Mouse (Mus musculus) thymus, postnatal 0 days (tissue): ENCODE results near the gene Cirbp. TPM values are rescaled to one million over a fixed set of nuclear protein-coding genes. Genes with fewer than 3 reads are reported as not detected.
"Not testable (repeated sequence)": the region's sequence is repeated elsewhere in the genome, so short reads cannot be mapped to it uniquely, and the experiment has no call there.

Source experiments
- DNase-seq: peaks from one replicate; pipeline ENCODE4 v3.0.0-alpha.2; 2015; ENCODE audit warnings: low spot score
- polyA plus RNA-seq: library from polyadenylated mRNA; unstranded; fragments of >200 nt; fragmentation: Nextera tagmentation; extraction: Ambion mirVana; gene quantifications from 2 replicates; pipeline ENCODE4 v1.2.1, GENCODE M21; 2015

Gene Cirbp
- polyA plus RNA-seq, 1 experiment from 2014 or later: 376 TPM

DNA sequence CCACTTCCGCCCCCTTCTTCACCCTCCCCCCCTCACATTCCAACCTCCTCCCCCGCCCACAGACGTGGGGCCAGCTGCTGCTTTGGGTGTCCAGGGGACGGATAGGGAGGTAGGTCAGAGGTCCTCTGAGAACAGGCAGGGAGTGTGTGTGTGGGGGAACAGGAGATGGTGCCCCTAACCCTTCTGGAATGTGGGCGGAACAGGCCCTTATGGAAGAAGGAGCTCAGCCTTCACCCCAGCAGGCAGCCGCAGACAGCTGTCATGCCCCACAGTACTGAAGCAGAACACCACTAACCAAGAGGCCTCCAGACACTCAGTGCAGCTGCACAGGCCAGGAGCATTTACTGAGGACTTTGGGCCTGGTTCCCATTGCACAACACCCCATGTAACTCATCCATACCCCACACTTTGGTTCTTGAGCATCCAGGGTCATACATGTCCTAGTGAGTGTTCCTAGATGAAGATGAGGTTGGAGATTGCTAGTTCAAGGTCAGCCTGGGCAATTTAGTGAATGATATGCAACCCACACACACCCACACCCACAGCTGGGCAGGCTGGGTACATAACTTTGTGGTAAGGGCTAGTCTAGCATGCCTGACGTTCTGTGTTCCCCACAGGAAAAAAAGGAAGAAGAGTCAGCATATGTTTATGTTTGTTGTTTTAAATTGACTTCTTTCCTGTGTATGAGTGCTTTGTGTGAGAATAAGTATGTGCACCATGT is 4.1 kb upstream of the Cirbp start:
- DNase-seq: peak; percentile 72

DNA sequence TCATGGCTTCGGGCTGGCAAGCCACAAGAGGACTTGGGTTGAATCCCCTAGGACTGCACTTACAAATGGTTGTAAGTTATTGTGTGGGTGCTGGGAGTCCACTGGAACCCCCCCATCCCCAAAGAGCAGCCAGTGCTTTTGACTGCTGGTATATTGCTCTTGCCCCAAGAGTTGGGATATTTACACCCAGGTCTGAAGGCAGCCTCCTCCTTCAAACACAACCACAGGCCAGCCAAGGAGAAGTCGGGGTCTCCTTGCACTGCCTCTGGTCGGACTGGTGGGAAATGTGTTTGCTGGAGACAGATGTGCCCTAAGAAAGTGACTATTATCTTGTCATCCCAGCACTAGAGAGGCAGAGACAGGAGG is 3.6 kb upstream of the Cirbp start:
- DNase-seq: no peak

DNA sequence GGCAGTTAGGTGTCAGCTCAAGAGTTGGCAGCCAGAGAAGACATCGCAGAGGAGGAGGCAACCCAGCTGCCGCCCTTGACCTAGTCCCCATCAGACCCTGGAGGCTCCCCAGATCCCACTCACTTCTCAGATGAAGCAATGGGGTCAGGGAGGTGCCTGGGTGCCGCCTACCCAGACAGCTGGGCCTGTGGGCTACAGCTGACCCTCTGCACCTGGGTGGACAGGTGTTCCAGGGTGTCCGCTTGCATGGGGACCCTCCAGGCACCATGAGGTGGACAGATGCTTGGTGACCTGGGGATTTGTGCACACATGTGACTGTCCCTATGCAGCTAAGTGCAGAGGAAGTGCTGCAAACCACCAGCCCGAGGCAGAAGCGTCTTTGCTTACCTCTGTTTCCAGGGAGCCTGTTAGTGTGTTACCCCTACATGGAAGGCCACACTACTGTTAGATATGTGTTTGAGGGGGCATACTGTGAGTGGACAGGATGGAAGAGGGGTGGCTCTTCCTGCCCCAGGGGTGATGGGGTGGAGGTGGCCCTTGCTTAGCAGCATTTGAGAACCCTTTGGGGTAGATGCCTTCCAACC is 3.0 kb upstream of the Cirbp start:
- DNase-seq: peak; percentile 46

DNA sequence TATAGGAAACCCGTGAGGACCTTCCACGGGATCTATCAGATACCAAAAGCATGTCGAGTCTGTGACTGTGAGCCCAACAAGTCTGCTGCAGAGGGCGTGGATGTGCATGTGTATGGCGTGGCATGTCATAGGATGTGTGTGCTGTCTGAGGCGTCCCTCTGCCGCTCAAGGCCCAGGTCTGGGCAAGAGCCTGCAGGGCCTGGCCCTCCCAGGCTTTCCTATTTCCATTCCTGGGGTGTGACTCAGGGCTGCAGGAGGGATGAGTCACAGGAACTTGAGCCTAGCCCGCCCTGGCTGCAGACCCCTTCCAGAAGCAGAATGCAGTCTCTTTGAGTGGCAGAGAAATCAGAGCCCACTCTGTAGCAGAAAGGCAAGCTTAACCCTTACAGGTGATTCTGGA is 2.1 kb upstream of the Cirbp start:
- no peak for DNase-seq

DNA sequence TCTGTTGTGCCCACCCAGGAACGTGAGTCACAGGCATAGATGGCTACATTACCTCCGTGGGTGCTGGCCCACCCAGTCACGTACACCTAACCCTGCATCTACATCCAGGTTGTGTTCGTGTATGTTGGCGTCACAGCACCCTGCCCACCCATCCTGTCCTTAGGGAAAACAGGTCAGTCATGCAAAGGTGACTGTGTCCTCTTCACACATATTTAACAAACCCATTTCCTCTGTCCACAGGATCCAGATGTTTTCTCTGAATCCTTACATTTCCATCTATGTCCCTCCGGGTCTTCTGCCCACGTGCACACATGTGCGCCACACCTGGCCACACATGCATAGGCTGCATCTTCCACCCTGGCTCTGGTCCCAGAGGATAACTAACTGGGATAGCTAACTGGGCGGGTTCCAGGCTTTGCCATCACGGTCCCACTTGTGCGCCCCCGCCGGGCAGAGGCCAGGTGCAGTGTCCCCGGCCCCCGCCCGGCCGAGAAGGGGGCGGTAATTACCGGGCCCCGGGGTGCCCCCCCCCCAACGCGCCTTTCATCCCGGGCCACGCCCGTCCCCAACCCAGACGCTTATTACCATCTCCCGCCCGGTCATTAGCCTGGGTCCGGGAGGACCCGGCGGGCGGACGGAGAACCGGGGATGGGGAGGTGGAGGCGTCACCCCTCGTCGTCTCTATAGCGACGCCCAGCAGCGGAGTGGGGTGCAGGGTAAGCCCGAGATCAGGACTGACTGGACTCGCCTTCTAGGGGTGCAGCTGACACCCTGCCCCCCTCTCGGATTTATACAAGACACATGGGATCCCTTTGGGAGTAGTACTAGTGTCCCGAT is 1.4 kb upstream of the Cirbp start:
- DNase-seq: no peak

DNA sequence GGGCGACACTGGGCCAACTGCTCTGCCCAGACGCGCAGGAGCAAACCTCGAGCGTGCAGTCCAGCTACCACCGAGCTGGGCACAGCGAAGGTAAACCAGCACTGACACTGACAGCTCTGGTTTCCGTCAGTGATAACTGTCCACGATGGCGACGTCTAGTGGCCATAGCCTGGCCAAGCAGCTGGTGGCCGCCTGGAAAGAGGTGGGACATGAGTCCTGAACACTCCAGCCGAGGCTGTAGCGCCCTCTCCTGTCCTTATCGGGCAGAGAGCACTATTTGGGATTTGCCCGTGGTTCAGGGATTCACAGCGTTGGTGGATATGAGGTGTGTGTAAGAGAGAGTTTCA is 814 bp upstream of the Cirbp start:
- peak; percentile 85 for DNase-seq

DNA sequence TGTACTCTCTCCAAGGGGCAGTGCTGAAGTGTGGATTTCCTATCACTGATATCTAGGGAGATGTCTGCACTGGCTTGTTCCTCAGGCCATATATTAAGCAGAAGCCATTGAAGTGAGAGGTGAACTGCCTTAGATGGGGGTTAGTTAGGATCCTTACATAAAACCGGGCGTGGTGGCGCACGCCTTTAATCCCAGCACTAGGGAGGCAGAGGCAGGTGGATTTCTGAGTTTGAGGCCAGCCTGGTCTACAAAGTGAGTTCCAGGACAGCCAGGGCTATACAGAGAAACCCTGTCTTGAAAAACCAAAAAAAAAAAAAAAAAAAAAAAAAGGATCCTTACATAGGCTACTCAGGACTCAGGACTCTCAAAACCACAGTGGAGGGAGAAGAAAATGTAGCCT is 351 bp downstream of the Cirbp start:
- not testable (repeated sequence) for DNase-seq

DNA sequence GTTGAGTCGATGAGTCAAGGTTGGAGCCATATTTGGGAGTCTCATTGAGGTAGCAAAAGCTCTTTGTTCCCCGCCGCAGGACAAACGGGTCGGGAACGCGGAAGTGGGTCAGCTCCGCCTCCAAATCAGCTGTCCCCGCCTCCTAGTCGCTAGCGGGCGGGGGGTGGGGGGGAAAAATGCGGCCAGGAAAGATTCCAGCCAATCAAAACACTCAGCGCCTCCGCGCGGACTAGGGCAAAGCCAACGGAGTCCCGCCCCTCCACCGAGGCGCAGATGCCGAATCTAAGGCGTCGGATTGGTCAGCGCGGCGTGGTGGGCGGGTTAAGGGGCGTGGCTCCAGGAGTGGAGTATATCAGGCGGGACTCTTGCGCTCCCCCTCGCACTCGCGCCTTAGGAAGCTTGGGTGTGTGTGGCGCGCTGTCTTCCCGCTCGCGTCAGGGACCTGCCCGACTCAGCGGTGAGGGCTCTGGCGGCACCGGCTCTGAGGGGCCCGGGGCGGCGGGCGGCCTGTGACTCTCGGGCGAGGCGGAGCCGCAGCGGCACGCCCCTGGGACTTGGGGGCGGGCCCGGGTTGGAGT is 1.8 kb downstream of the Cirbp start:
- peak; percentile 99 for DNase-seq

DNA sequence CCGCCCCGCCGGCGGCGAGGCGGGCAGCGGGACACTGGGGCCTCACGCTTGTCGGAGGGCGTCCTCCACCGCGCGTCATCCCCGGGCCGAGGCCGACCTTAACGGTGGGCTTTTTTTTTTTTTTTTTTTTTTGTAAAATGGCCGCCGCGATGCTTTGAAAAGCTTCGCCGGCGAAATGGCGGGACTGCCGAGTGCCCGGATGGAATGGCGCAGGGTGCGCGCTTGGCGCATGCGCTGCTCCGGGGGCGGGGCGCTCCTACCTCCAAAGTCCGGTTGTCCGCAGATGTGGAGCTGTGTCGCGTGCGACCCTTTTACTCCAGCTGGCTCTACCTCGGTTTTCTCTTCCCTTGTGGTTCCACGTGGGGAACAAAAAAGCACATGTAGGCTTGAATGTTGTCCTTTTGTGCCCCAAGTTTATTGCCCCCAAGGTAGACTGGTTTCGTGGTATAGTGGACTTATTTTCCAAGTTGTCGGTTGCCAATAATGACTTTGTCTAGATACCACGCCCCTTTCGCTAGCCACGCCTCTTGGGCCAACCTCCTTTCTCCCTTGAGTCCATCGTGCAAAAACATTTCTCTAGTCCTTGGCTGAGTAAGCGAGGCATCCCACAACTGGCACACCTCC is 2.4 kb downstream of the Cirbp start:
- peak; percentile 86 for DNase-seq

DNA sequence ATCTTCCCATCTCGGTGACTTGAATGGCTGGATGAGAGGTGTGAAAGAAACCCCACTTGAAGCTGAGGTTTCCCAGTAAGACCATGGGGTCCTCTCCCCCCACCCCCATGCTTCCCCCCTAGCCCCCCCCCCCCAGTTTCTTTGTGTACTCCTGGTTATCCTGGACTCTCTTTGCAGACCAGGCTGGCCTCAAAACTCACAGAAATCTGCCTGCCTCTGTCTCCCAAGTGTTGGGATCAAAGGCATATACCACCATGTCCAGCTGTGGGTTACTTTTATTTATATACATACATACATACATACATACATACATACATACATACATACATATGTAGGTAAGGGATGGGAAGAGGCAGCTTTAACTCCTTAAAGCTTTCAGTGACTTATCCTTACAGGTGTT is 3.3 kb downstream of the Cirbp start:
- no peak for DNase-seq

DNA sequence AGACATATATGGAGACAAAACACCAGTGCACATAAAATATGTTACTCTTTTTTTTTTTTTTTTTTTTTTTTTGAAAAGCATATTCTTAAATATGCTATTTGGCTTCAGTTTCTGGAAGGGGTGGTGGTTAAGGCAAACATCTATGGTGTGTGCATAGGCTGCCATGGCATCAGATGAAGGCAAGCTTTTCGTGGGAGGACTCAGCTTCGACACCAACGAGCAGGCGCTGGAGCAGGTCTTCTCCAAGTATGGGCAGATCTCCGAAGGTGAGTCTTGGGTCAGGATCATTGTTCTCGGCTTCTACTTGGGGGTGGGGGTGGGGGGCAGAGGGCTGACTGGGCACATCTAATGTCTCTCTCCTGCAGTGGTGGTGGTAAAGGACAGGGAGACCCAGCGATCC is 3.9 kb downstream of the Cirbp start:
- DNase-seq: no peak

DNA sequence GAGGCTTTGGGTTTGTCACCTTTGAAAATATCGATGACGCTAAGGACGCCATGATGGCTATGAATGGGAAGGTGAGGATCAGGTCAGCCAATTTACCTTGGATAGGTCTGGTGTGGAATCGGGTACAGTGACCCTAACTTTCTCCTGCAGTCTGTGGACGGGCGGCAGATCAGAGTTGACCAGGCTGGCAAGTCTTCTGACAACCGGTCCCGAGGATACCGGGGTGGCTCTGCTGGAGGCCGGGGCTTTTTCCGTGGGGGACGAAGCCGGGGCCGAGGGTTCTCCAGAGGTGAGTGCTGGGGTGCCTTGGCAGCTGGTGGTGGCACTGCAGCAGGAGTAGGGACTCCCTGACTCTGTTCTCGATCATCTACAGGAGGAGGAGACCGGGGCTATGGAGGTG is 4.3 kb downstream of the Cirbp start:
- no peak for DNase-seq

DNA sequence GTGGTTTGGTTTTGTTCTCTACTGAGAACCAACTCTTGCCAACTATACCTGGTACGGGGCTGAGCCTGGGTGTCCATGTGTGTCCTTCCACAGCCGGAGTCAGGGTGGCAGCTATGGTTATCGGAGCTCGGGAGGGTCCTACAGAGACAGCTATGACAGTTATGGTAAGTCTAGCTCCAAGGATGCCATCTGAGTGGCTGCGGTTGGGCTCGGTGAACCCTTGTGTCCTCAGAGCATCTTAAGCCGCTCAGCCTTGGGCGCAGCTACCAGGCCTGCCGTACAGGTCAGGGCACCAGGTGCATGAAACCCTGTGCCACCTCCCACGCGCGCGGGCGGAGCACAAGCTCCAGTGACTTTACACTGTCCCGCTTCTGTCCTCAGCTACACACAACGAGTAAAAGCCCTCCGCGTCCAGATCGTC is 4.8 kb downstream of the Cirbp start:
- no peak for DNase-seq

DNA sequence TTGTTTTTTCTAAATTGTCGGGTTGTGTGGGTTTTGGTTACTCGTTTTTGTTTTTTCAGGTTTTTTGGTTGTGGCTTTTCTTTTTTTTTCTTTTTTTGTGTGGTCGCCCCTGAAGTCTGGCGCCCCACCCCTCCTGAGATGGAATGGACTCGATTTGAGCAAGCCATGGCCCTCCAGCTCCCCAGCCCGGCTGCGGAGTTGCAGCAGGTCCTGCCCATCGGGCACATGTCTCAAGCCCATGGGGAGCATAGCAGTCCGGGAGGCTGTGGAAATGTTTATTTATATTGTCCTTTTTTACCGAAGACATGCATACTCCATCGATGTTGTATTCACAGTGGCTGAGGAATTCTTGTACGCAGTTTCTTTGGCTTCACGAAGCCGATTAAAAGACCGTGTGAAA is 5.5 kb downstream of the Cirbp start:
- DNase-seq: no peak

DNA sequence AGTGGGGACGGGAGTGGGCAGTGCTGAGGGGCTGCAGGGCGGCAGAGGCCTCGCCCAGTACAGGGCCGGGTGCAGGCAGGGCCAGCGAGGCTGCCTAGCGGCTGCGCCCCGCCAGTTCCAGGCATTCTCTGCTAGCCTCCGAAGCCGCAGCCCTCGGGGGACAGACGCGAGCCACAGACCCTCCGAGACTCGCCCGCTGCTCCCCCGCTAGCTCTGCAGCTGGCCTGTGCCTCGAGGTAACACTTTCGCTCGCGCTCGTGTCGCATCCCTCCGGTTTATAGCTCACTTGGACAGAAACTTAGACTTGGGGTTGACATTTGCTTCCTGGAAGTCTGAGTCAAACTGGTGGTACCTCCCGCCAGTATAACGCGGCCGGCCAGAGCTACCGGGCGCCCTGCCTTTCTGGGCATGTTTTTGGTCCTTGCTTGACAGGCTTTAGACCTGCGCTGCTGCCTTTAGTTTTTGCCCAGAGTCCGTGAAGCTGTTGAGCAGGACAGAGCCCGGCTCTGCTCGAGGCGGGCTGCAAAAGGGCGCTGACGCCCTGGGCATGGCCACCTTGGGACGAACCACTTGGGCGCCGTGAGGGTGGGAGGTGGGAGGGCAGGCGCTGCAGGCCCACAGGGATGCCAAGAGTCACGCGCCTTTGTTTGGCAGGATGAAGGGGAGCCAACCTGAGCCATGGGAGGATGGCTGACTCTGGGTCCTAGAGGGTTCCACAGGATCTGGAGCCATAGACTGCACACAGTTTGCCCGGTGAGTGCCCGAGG is 6.2 kb downstream of the Cirbp start:
- DNase-seq: no peak

DNA sequence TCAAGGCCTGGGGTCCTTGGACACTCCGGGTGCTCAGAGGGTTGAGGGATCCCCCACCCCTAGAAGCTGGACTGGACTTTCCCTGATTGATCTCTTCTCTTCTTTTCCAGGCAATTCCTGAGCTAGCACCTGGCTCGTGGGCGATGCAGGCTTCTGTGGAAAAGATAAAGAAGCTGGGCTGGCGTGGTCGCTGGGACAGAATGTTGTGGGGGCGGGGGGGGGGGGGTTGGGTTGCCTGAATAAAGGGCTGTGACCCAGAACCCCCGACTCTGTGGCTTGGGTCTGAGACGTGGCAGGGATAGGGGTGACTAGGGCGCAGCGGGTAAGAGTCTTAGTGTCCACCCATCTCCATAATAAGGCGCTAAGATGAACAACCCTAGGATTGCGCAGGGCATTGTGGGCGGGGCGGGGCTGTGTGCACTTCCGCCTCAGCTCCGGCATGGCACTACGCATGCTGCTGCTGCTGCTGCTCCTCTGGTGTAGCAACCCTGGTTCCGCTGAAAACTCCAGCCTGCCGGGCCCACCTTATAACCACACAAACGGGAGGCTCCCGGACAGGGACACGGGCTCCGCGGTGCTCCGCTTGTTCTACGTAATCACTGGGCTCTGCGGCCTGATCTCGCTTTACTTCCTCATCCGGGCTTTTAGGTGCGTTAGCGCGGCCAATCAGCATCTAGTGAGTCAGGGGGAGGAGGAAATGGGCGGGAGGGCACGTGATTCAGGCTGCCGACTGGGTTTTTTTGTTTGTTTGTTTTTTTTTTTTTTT is 6.9 kb downstream of the Cirbp start, which contains the start of gene 1600002K03Rik:
TSS of gene 1600002K03Rik (plus strand) at position 418 of the 766 bp plus-strand sequence.
- DNase-seq: peak; percentile 94

DNA sequence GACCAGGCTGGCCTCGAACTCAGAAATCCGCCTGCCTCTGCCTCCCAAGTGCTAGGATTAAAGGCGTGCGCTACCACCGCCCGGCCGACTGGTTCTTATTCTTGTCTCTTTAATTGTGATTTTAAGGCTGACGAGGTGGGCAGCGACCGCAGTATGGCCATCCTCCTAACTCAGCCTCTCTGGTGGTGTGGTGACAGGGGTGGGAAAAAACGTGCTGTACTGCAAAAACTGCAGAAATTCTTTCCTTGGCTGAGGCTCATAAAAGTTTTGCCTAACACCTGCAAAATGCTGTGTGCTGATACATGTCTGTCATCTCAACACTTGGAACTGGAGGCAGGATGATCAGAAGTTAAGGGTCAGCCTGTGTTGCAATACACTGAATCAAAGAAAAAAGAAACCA is 7.6 kb downstream of the Cirbp start:
- peak; percentile 24 for DNase-seq

DNA sequence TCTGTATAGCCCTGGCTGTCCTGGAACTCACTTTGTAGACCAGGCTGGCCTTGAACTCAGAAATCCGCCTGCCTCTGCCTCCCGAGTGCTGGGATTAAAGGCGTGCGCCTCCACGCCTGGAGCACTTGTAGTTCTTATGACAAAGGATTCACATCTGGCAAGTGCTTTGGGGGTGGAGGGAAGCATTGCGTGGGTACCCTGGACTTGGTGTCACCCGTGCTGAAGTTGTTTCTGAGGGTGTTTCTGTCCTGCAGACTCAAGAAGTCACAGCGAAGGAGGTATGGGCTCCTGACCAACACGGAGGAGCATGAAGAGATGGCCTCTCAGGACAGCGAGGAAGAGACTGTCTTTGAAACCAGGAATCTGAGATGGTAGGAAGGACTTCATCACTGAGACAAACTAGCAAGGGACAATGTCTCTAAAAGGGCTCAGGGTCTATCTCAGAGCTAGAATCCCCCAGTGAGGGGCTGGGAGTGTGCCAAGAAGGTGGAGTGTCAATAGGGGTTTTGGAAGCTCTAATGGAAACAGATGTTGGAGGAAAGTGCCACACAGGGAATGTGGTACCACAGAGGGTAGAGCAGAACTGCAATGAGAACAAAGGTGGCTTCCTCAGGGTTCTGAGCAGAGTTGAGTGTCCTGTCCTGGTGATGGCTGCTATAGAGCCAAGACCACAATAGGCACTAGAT is 8.3 kb downstream of the Cirbp start:
- no peak for DNase-seq

DNA sequence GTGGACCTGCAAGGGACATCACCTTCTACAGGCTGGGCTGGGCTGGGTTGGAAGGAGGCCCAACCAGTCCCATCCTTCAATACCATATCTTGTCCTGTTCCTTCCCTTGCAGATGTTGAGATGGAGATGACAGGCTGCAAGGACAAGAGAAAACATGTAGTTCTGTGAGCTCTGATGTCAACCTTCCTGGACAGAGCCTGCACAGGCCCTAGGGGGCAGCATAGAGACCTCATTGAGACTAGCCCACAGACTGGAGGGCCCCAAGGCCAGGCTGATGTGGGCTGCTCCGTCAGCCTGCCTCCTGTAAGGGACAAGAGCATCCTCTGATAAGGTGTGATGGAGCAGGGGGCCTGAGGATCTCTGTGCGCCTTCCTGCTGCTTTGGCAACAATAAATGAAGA is 8.9 kb downstream of the Cirbp start:
- peak; percentile 71 for DNase-seq
